In the genomic region with DNA sequence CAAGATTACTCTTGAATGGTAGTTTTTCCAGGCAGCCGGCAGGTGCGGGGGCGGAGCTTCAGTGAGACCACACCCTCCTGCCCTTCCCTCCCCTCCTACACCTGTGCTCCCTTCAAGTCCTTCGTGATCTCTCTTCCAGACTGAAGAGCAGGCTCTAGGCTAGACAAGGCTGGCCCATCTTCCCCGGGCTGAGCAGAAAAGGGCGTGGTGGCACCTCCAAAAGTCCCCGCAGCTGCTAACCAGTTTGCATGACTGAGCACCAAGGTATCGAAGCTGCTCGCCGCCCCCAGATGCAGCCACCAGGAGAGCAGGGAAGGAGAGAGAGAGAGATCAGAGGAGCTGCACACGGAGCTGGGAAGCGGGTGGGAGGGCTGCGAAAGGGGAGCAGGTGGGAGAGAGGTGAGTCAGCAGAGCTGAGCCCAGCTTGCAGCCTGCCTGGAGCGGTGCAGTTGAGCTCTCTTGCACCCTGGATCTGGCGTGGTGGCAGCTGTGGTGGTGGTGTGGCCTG, we compare ENCODE assay signal across 13 mouse cellular contexts. TPM values are rescaled to one million over a fixed set of nuclear protein-coding genes. Genes with fewer than 3 reads are reported as not detected.
DNase-seq lines count a peak whose midpoint lies in the region; ATAC-seq and TF ChIP-seq lines count a peak whose summit lies in the region.
"Had no signal": no experiment of that assay in that cellular context is flagged by ENCODE, and none has a peak within 500 bp of the region (broad histone marks: within the 10 kb centered on the region; RNA-seq: fewer than 3 reads in every experiment).

No protein-coding gene starts in this region.

- peak; percentile 62 for DNase-seq in layer of hippocampus, adult 9-11 months
- no peak for DNase-seq in layer of hippocampus, postnatal 25 days (ENCODE audit: extremely low spot score in 1 of 2, low spot score in 1 of 2)
- DNase-seq in R1 (ENCODE audit: low read depth, low spot score): peak; percentile 62
- DNase-seq in heart, adult 8-10 months (ENCODE audit: low spot score): no peak
- DNase-seq: adrenal gland, postnatal 14 days; cerebellum, adult 9-10 months; gastrocnemius, postnatal 14 days; heart, postnatal 4 days; thymus, postnatal 36 days had no signal

- TF ChIP-seq POLR2A in myocyte (IDR thresholded peaks at IDR 0.05; ENCODE audit: insufficient read length, low read depth): no peak

- no peaks in the 10 kb centered on the region for H3K9me3 ChIP-seq in intestine, embryonic 15.5 days
- H3K9me3 ChIP-seq: liver, embryonic 15.5 days had no signal

- H3K27me3 ChIP-seq in intestine, embryonic 15.5 days (replicated peaks): 0 out of 2 replicates have a peak, but pooled peaks cover 2% of the 10 kb centered on the region
- H3K27me3 ChIP-seq in myocyte (ENCODE audit: control insufficient read depth, insufficient read depth, insufficient read length): peaks cover 84% of the 10 kb centered on the region

- H3ac ChIP-seq in myocyte (ENCODE audit: control insufficient read depth, insufficient read length): no peak overlapping the region

- H3K4me3 ChIP-seq in intestine, embryonic 15.5 days (replicated peaks): no peak overlapping the region
- H3K4me3 ChIP-seq in myocyte: no peak overlapping the region
- H3K4me3 ChIP-seq: liver, embryonic 15.5 days had no signal

- no peaks in the 10 kb centered on the region for H3K79me2 ChIP-seq in myocyte (ENCODE audit: control insufficient read depth, insufficient read depth)

- no peaks in the 10 kb centered on the region for H3K4me1 ChIP-seq in intestine, embryonic 15.5 days (replicated peaks)
- H3K4me1 ChIP-seq: liver, embryonic 15.5 days had no signal

- ATAC-seq in intestine, embryonic 15.5 days: peak; percentile 72
- no peak for ATAC-seq in inflammation-experienced regulatory T-cells, adult 6 months

- no peaks in the 10 kb centered on the region for H3K36me3 ChIP-seq in intestine, embryonic 15.5 days
- no peaks in the 10 kb centered on the region for H3K36me3 ChIP-seq in myocyte (ENCODE audit: control insufficient read depth, insufficient read depth)
- H3K36me3 ChIP-seq: liver, embryonic 15.5 days had no signal

- no peak overlapping the region for H3K27ac ChIP-seq in intestine, embryonic 15.5 days
- H3K27ac ChIP-seq: liver, embryonic 15.5 days had no signal

- H3K9ac ChIP-seq in intestine, embryonic 15.5 days: no peak overlapping the region
- H3K9ac ChIP-seq: liver, embryonic 15.5 days had no signal

- WGBS in intestine, embryonic 15.5 days: 10% methylated on average over 15 of the region's 15 CpGs

- H3K4me2 ChIP-seq in intestine, embryonic 15.5 days (replicated peaks): peak overlapping the region; percentile 38
- H3K4me2 ChIP-seq in myocyte (ENCODE audit: low read depth): no peak overlapping the region
- H3K4me2 ChIP-seq: liver, embryonic 15.5 days had no signal

TF ChIP-seq in myocyte, 11 proteins besides CTCF, POLR2A, EP300 and RAD21:
- TF ChIP-seq MAX (IDR thresholded peaks at IDR 0.05; ENCODE audit: low read depth): no peak
- TF ChIP-seq REST (IDR thresholded peaks at IDR 0.05; ENCODE audit: insufficient read depth, insufficient read length): no peak
- TF ChIP-seq MYOG (IDR thresholded peaks at IDR 0.05; ENCODE audit: control insufficient read depth in 1 of 3, insufficient read depth in 1 of 3, insufficient read length in 2 of 3, low read depth in 2 of 3): peak in 2 of 3 experiments; percentile 22 to 66
- TF ChIP-seq POLR2AphosphoS2 (IDR thresholded peaks at IDR 0.05; ENCODE audit: insufficient read length, low read depth): no peak
- TF ChIP-seq TCF3 (IDR thresholded peaks at IDR 0.05; ENCODE audit: insufficient read length, low read depth): no peak
- TF ChIP-seq MYOD1 (IDR thresholded peaks at IDR 0.05; ENCODE audit: control insufficient read depth in 1 of 3, insufficient read length in 2 of 3, low read depth in 2 of 3): peak in 2 of 3 experiments; percentile 26 to 61
- TF ChIP-seq TCF12 (IDR thresholded peaks at IDR 0.05; ENCODE audit: insufficient read depth, poor library complexity, severe bottlenecking): no peak
- TF ChIP-seq USF1 (IDR thresholded peaks at IDR 0.05; ENCODE audit: low read depth): no peak
- no peak for TF ChIP-seq SRF (IDR thresholded peaks at IDR 0.05; ENCODE audit: control insufficient read depth, insufficient read length, low read depth)
- TF ChIP-seq E2F4 (IDR thresholded peaks at IDR 0.05; ENCODE audit: insufficient read depth): no peak
- no peak for TF ChIP-seq CEBPB (IDR thresholded peaks at IDR 0.05; ENCODE audit: insufficient read depth, poor library complexity, severe bottlenecking)

RNA-seq across cellular contexts. Expression of gene Kcnj4, which starts 23.8 kb away (rescaled TPM):
- 10 to 100 TPM; 85.0 to 86.9 TPM for total RNA-seq in layer of hippocampus, postnatal 25 days (2021)
- not detected in 2 replicates for polyA plus RNA-seq in intestine, embryonic 15.5 days (2015; fragmentation: Nextera tagmentation; extraction: Ambion mirVana)
- 0.06 TPM for polyA plus RNA-seq in myocyte (2012; fragmentation: generic; extraction: Trizol)
- 1 to 10 TPM in 3 of 4 experiments, under 1 TPM in 1; 0.92 to 1.6 (median 1.4) TPM for total RNA-seq in heart, adult 8-10 months (2022)
- polyA plus RNA-seq in inflammation-experienced regulatory T-cells, adult 6 months (2017; shearing (Covaris generic)): not detected
- polyA plus RNA-seq: liver, embryonic 15.5 days had no signal

RNA-seq across cellular contexts. Expression of gene Csnk1e, which starts 25.9 kb away (rescaled TPM):
- 100 to 1,000 TPM; 110 to 121 TPM for total RNA-seq in layer of hippocampus, postnatal 25 days (2021)
- 59.1 and 61.8 TPM in 2 replicates for polyA plus RNA-seq in intestine, embryonic 15.5 days (2015; fragmentation: Nextera tagmentation; extraction: Ambion mirVana)
- polyA plus RNA-seq in myocyte (2012; fragmentation: generic; extraction: Trizol): 116 TPM
- total RNA-seq in heart, adult 8-10 months (2022): 10 to 100 TPM; 49.3 to 64.6 (median 56.6) TPM
- 1 to 10 TPM; 4.2 to 6.5 (median 4.4) TPM for polyA plus RNA-seq in inflammation-experienced regulatory T-cells, adult 6 months (2017; shearing (Covaris generic))

RNA-seq across cellular contexts. Expression of gene Kdelr3, which starts 35.0 kb away (rescaled TPM):
- under 1 TPM; 0.37 to 0.68 TPM for total RNA-seq in layer of hippocampus, postnatal 25 days (2021)
- 71.6 and 78.7 TPM in 2 replicates for polyA plus RNA-seq in intestine, embryonic 15.5 days (2015; fragmentation: Nextera tagmentation; extraction: Ambion mirVana)
- 74.7 TPM for polyA plus RNA-seq in myocyte (2012; fragmentation: generic; extraction: Trizol)
- total RNA-seq in heart, adult 8-10 months (2022): 1 to 10 TPM; 4.3 to 5.2 (median 4.5) TPM
- 1 to 10 TPM in 1 of 3 experiments, under 1 TPM in 2; 0.40 to 1.8 (median 0.42) TPM for polyA plus RNA-seq in inflammation-experienced regulatory T-cells, adult 6 months (2017; shearing (Covaris generic))

Comparison
In these comparisons a context has a peak if more than half of its experiments do, and no peak if none do; other contexts are left out.
1. DNase-seq: peak in layer of hippocampus, adult 9-11 months (single experiment) and R1 (single experiment); none in layer of hippocampus, postnatal 25 days (0 of 2) and heart, adult 8-10 months (single experiment).
2. RNA of gene Kdelr3, which starts 35.0 kb away (polyA plus RNA-seq): 74.7 TPM in myocyte (single experiment) and 71.6 to 78.7 TPM in intestine, embryonic 15.5 days; 0.40 to 1.8 TPM in inflammation-experienced regulatory T-cells, adult 6 months; every median in the first group is over 10 times any median in the second.